Mouse (Mus musculus): ENCODE results near the gene Phldb2.

GRCm38 (mm10) chr16:45849045-45849444, 104.4 kb downstream of the Phldb2 start:
- TF ChIP-seq CTCF (IDR thresholded peaks at IDR 0.05; ENCODE audit: low read depth) (no peak), EP300 (IDR thresholded peaks at IDR 0.05; ENCODE audit: low read depth) (no peak)
